Mouse (Mus musculus) intestine, embryonic 14.5 days (tissue): ENCODE measurements around the gene Trio. TPM values are rescaled to one million over a fixed set of nuclear protein-coding genes. Genes with fewer than 3 reads are reported as not detected.
A peak's percentile ranks its signal among the peaks of the same experiment; 100 is the strongest.

Experiments used
- ATAC-seq: fragments of 200-750 bp; cut with Nextera tagmentation; replicated peaks from 2 replicates; pipeline ENCODE4 v1.8.0; 2017; ENCODE audit warnings: low read depth, moderate number of reproducible peaks, moderate TSS enrichment, moderate library complexity; ENCODE audit not compliant: low FRiP score, low TSS enrichment
- DNase-seq: peaks from one replicate; pipeline ENCODE4 v3.0.0-alpha.2; 2018; ENCODE audit warnings: low spot score
- H3K27ac ChIP-seq: fragments of 300-500 bp; sonication (generic); 2 replicates; pipeline ENCODE4 v1.5.1; 2014; ENCODE audit warnings: low read depth, mild to moderate bottlenecking, control low read depth
- H3K27me3 ChIP-seq: fragments of 300-500 bp; sonication (generic); replicated peaks from 2 replicates; pipeline ENCODE4 v1.6.1; 2014; ENCODE audit warnings: low read length, control low read depth; ENCODE audit not compliant: control insufficient read depth, insufficient read depth
- H3K36me3 ChIP-seq: fragments of 300-500 bp; sonication (generic); 2 replicates; pipeline ENCODE4 v1.6.1; 2014; ENCODE audit warnings: low read length, control low read depth; ENCODE audit not compliant: control insufficient read depth, insufficient read depth
- H3K4me1 ChIP-seq: fragments of 300-500 bp; sonication (generic); replicated peaks from 2 replicates; pipeline ENCODE4 v1.6.1; 2014; ENCODE audit warnings: low read length, control low read depth, mixed read lengths; ENCODE audit not compliant: control insufficient read depth, insufficient read depth
- H3K4me2 ChIP-seq: fragments of 300-500 bp; sonication (generic); 2 replicates; pipeline ENCODE4 v1.6.1; 2014; ENCODE audit warnings: low read length
- H3K4me3 ChIP-seq: fragments of 300-500 bp; sonication (generic); 2 replicates; pipeline ENCODE4 v1.5.1; 2014; ENCODE audit warnings: low read depth, low read length, control low read depth, mixed read lengths
- H3K9ac ChIP-seq: fragments of 300-500 bp; sonication (generic); 2 replicates; pipeline ENCODE4 v1.6.1; 2014; ENCODE audit warnings: mild to moderate bottlenecking, low read length
- H3K9me3 ChIP-seq: fragments of 300-500 bp; sonication (generic); 2 replicates; pipeline ENCODE4 v1.6.1; 2016; ENCODE audit warnings: low read length, control low read depth; ENCODE audit not compliant: control insufficient read depth
- WGBS: fragments of 180-500 bp; shearing (Covaris S2); extraction: QIAGEN DNeasy Blood & Tissue Kit; methylation state at CpG from one replicate; pipeline ENCODE4 v1.1.7; 2014; 5-methylcytosine and 5-hydroxymethylcytosine counted together
- polyA plus RNA-seq: library from polyadenylated mRNA; unstranded; fragments of >200 nt; fragmentation: Nextera tagmentation; extraction: Ambion mirVana; gene quantifications from 2 replicates; pipeline ENCODE4 v1.2.1, GENCODE M21; 2014

Gene Trio
- polyA plus RNA-seq, 1 experiment from 2014 or later = 34.7 TPM

DNA sequence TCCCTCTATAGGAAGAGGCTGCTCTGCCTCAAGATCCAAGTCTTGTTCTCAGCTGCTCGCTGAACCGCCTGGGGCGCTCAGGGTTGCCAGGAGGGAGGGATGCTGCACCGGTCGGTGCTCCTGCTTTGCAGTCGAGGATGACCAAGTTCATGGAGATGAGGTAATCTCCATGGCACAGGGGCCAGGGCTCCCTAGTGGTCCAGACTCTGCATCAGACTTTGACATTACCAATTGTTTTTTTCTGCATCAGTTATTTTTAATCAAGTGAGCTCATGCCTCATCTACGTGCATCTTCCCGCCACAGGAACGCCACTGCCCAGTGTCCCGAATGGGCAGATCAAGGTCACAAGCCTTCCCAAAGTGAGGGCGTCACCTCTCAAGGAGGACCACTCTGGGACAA is 239.2 kb downstream of the Trio start:
- WGBS = 45% methylated on average over 11 of the region's 11 CpGs
- DNase-seq = no peak
- H3K4me3 ChIP-seq = peak overlapping the region; percentile 40
- H3K27me3 ChIP-seq = no peaks in the 10 kb centered on the region
- no peak for ATAC-seq
- peak overlapping the region; percentile 75; the same call in 1 of the 2 replicates for H3K27ac ChIP-seq
- H3K4me1 ChIP-seq = peaks cover 71% of the 10 kb centered on the region
- peak overlapping the region; percentile 54 for H3K4me2 ChIP-seq
- no peaks in the 10 kb centered on the region for H3K9me3 ChIP-seq
- no peaks in the 10 kb centered on the region for H3K36me3 ChIP-seq
- peak overlapping the region; percentile 46; the same call in 1 of the 2 replicates for H3K9ac ChIP-seq

DNA sequence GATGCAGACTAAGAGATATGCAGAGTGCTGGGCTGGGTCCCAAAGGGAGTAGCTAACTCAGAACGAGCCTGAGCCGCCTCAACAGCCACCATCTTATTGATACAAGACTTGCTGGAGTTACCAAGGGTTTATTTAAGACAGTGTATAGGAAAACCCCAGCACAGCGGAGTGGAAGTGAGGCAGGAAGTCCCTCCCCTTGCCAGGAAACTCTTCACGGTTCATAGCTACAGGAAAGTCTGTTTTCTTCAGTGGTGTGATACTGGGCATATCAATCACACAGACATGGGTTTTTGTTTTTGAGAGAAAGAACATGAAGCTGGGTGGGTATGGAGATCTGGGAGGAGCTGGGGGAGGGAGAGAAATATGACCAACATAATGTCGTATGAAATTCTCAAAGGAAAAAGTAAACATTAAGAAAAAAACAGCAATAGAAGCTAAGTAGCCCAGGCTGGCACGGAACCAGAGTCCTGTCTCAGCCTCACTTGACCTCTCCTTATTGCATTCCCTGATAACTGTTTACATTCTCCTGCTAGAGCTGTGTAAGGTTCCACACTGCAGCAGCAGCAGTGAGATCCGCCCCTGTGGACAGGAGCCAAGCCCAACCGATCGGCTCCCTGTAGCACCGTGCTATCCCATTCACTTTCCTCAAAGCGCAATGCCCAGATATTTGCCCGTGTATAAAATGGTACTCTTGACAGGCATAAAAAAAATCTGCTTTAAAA is 240.2 kb downstream of the Trio start:
- no peak overlapping the region for H3K4me3 ChIP-seq
- peaks cover 76% of the 10 kb centered on the region for H3K4me1 ChIP-seq
- WGBS = 20% methylated on average over 12 of the region's 12 CpGs
- peak overlapping the region; percentile 75 for H3K27ac ChIP-seq
- H3K9me3 ChIP-seq = no peaks in the 10 kb centered on the region
- peak; percentile 71 for ATAC-seq
- H3K27me3 ChIP-seq = no peaks in the 10 kb centered on the region
- H3K36me3 ChIP-seq = no peaks in the 10 kb centered on the region
- H3K4me2 ChIP-seq = peak overlapping the region; percentile 54
- no peak for DNase-seq
- no peak overlapping the region for H3K9ac ChIP-seq

- peak overlapping the region; percentile 75 for H3K27ac ChIP-seq
- no peak for DNase-seq
- H3K4me3 ChIP-seq = 0 out of 2 replicates have a peak overlapping the region, but pooled peaks have one; percentile 4
- no peaks in the 10 kb centered on the region for H3K27me3 ChIP-seq
- no peaks in the 10 kb centered on the region for H3K36me3 ChIP-seq
- 17% methylated on average over 10 of the region's 10 CpGs for WGBS
- no peaks in the 10 kb centered on the region for H3K9me3 ChIP-seq
- H3K4me2 ChIP-seq = peak overlapping the region; percentile 54
- ATAC-seq = no peak
- H3K4me1 ChIP-seq = peaks cover 77% of the 10 kb centered on the region
- peak overlapping the region; percentile 27; the same call in 1 of the 2 replicates for H3K9ac ChIP-seq
Measured at GRCm38 (mm10) chr15:27784126-27784563, 241.5 kb downstream of the Trio start.

DNA sequence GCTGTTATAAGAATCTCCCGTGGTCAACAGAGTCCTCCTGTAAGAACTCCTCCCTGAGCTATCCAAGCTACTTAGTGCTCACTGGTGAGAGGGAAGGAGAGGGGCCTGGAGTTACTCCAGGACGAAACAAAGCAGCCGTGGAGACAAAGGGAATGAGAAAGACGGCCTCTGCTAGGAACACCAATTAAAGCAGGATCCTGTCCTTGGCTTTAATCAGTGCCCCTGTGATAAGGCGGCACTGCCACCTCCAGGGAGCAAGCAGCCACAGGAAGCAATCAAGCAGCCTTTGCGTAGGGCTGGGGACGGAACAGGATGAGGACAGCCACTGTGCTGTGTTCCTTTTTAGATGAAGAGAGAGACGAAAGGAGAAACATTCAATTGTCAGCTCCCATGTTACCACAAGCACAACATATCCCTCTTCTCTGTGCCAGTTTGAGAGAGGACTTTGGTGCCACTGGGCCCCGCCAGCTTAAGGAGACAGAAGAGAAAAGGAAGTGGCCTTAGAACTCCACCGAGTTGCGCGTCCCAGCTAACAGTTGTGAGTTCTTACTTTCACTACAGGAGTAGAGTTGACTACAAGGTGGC is 242.0 kb downstream of the Trio start:
- 31% methylated on average over 12 of the region's 12 CpGs for WGBS
- Histone ChIP-seq H3K4me1 (peaks cover 77% of the 10 kb centered on the region), H3K9me3 (no peaks in the 10 kb centered on the region), H3K4me3 (0 out of 2 replicates have a peak overlapping the region, but pooled peaks have one; percentile 4), H3K36me3 (no peaks in the 10 kb centered on the region), H3K27me3 (no peaks in the 10 kb centered on the region), H3K4me2 (peak overlapping the region; percentile 54), H3K27ac (peak overlapping the region; percentile 75), H3K9ac (peak overlapping the region; percentile 27; the same call in 1 of the 2 replicates)
- DNase-seq (no peak), ATAC-seq (no peak)

- H3K9me3 ChIP-seq = no peaks in the 10 kb centered on the region
- H3K27ac ChIP-seq = peak overlapping the region; percentile 75
- peak overlapping the region; percentile 7 for H3K4me2 ChIP-seq
- no peaks in the 10 kb centered on the region for H3K36me3 ChIP-seq
- no peaks in the 10 kb centered on the region for H3K27me3 ChIP-seq
- ATAC-seq (no peak), DNase-seq (no peak)
- no peak overlapping the region for H3K4me3 ChIP-seq
- WGBS = 47% methylated on average over 8 of the region's 8 CpGs
- peaks cover 82% of the 10 kb centered on the region for H3K4me1 ChIP-seq
- peak overlapping the region; percentile 27; the same call in 1 of the 2 replicates for H3K9ac ChIP-seq
Measured at GRCm38 (mm10) chr15:27783092-27783491, 242.6 kb downstream of the Trio start.

GRCm38 (mm10) chr15:27782383-27783036 is 243.1 kb downstream of the Trio start:
- H3K4me3 ChIP-seq = no peak overlapping the region
- H3K9me3 ChIP-seq = no peaks in the 10 kb centered on the region
- ATAC-seq = no peak
- 48% methylated on average over 15 of the region's 15 CpGs for WGBS
- no peaks in the 10 kb centered on the region for H3K27me3 ChIP-seq
- peaks cover 88% of the 10 kb centered on the region for H3K4me1 ChIP-seq
- no peak overlapping the region for H3K9ac ChIP-seq
- H3K36me3 ChIP-seq = no peaks in the 10 kb centered on the region
- no peak for DNase-seq
- peak overlapping the region; percentile 75; the same call in 1 of the 2 replicates for H3K27ac ChIP-seq
- no peak overlapping the region; the same call in 1 of the 2 replicates for H3K4me2 ChIP-seq

GRCm38 (mm10) chr15:27779827-27780226 is 245.8 kb downstream of the Trio start:
- Histone ChIP-seq H3K9ac (no peak overlapping the region), H3K4me2 (0 out of 2 replicates have a peak overlapping the region, but pooled peaks have one; percentile 1), H3K9me3 (no peaks in the 10 kb centered on the region), H3K4me1 (peaks cover 79% of the 10 kb centered on the region), H3K4me3 (no peak overlapping the region), H3K27me3 (no peaks in the 10 kb centered on the region), H3K36me3 (0 out of 2 replicates have a peak, but pooled peaks cover 4% of the 10 kb centered on the region), H3K27ac (peak overlapping the region; percentile 81)
- ATAC-seq (no peak), DNase-seq (no peak)
- WGBS = 26% methylated on average over 10 of the region's 10 CpGs

DNA sequence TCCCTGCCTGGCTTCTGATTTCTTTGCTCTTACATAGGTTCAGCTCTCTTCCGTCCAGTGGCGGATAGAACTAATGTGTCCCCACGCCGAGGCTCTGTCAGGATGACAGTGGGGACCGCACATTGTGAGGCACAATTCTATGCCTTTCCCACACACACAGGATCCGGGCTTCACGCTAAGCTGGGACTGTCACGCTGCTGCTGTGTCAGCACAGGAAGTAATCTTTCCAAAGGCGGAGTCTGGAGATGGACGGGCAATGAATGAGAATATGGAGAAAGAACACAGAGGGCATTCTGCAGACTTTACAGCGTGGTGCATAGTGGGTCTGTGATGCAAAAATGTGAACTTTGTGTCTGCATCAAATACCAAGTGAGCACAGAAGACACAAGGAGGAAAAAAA is 246.2 kb downstream of the Trio start:
- no peak overlapping the region for H3K9ac ChIP-seq
- H3K4me1 ChIP-seq = peaks cover 74% of the 10 kb centered on the region
- H3K27me3 ChIP-seq = no peaks in the 10 kb centered on the region
- H3K27ac ChIP-seq = peak overlapping the region; percentile 81
- ATAC-seq (no peak), DNase-seq (no peak)
- 0 out of 2 replicates have a peak overlapping the region, but pooled peaks have one; percentile 1 for H3K4me2 ChIP-seq
- 0 out of 2 replicates have a peak, but pooled peaks cover 4% of the 10 kb centered on the region for H3K36me3 ChIP-seq
- no peaks in the 10 kb centered on the region for H3K9me3 ChIP-seq
- 40% methylated on average over 11 of the region's 11 CpGs for WGBS
- no peak overlapping the region for H3K4me3 ChIP-seq
